Mouse (Mus musculus) heart, embryonic 14.5 days (tissue): ENCODE data around the gene Abt1. TPM values are rescaled to one million over a fixed set of nuclear protein-coding genes. Genes with fewer than 3 reads are reported as not detected.

Source experiments
- ATAC-seq: fragments of 200-750 bp; cut with Nextera tagmentation; 2 replicates; pipeline ENCODE4 v1.8.0; 2017; ENCODE audit warnings: low read depth, moderate TSS enrichment; ENCODE audit not compliant: insufficient number of reproducible peaks, insufficient read depth, low FRiP score
- H3K27ac ChIP-seq, 2 experiments: fragments of 200-500 bp in 1 of 2; fragments of 300-500 bp in 1 of 2; sonication (generic) in 1 of 2; replicated peaks in 1 of 2; 2 replicates each; pipeline ENCODE4 v1.5.1; 2012 to 2014; ENCODE audit warnings: low read depth in 2 of 2, low read length in 2 of 2, control low read depth in 1 of 2, mild to moderate bottlenecking in 1 of 2, mixed read lengths in 1 of 2; ENCODE audit not compliant: control insufficient read depth in 1 of 2, insufficient read depth in 1 of 2
- H3K27me3 ChIP-seq: fragments of 300-500 bp; sonication (generic); 2 replicates; pipeline ENCODE4 v1.6.1; 2014; ENCODE audit warnings: mild to moderate bottlenecking, low read length, control low read depth; ENCODE audit not compliant: control insufficient read depth, insufficient read depth
- H3K36me3 ChIP-seq: fragments of 300-500 bp; sonication (generic); 2 replicates; pipeline ENCODE4 v1.6.1; 2014; ENCODE audit warnings: mild to moderate bottlenecking, control low read depth, low read length, mixed read lengths; ENCODE audit not compliant: control insufficient read depth, insufficient read depth
- H3K4me1 ChIP-seq, 2 experiments: fragments of 200-500 bp in 1 of 2; fragments of 300-500 bp in 1 of 2; sonication (generic) in 1 of 2; 2 replicates each; pipeline ENCODE4 v1.6.1; 2012 to 2014; ENCODE audit warnings: low read length in 2 of 2, control low read depth in 1 of 2, mixed read lengths in 1 of 2; ENCODE audit not compliant: control insufficient read depth in 2 of 2, insufficient read depth in 2 of 2
- H3K4me2 ChIP-seq: fragments of 300-500 bp; sonication (generic); 2 replicates; pipeline ENCODE4 v1.6.1; 2014; ENCODE audit warnings: mild to moderate bottlenecking, low read length
- H3K4me3 ChIP-seq, 2 experiments: fragments of 200-500 bp in 1 of 2; fragments of 300-500 bp in 1 of 2; sonication (generic) in 1 of 2; 2 replicates each; pipeline ENCODE4 v1.5.1; 2012 to 2014; ENCODE audit warnings: low read length in 2 of 2, mild to moderate bottlenecking in 2 of 2, control low read depth in 1 of 2, low read depth in 1 of 2, moderate library complexity in 1 of 2; ENCODE audit not compliant: control insufficient read depth in 1 of 2, insufficient read depth in 1 of 2
- H3K9ac ChIP-seq: fragments of 300-500 bp; sonication (generic); 2 replicates; pipeline ENCODE4 v1.6.1; 2014; ENCODE audit warnings: mild to moderate bottlenecking, low read length
- H3K9me3 ChIP-seq: fragments of 300-500 bp; sonication (generic); 2 replicates; pipeline ENCODE4 v1.6.1; 2016; ENCODE audit warnings: low read length, control low read depth; ENCODE audit not compliant: control insufficient read depth
- whole genome bisulfite sequencing: fragments of 180-500 bp; shearing (Covaris S2); extraction: QIAGEN DNeasy Blood & Tissue Kit; methylation state at CpG from one replicate; pipeline ENCODE4 v1.1.7; 2014; 5-methylcytosine and 5-hydroxymethylcytosine counted together
- polyA plus RNA-seq: library from polyadenylated mRNA; unstranded; fragments of >200 nt; fragmentation: Nextera tagmentation; extraction: Ambion mirVana; gene quantifications from 2 replicates; pipeline ENCODE4 v1.2.1, GENCODE M21; 2014

Gene Abt1
- polyA plus RNA-seq, 1 experiment from 2014 or later: 9.1 TPM

DNA sequence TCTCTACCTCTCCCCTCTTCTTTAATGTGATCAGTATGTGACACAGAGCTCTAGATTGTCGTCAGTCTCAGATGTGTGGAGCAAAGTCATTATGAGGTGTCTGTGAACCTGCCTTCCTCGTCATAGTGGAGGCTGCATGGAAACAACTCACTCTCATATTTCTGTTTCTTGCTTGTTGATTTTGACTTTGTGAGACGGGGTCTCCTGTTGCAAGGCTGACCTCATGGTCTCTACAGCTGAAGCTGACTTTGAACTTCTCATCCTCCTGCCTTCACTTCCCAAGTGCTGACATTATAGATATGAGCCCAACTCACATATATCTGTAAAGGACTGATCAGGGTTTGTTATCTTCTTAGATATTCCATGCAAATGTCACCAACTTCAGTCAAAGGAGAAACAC, 25.1 kb upstream of the Abt1 start:
- H3K36me3 ChIP-seq: no peaks in the 10 kb centered on the region
- H3K4me1 ChIP-seq: peaks cover 0 to 12% of the 10 kb centered on the region in 2 experiments; a peak in 2 of 4 replicates
- WGBS: 39% methylated on average over 3 of the region's 3 CpGs
- peak overlapping the region in 1 of 2 experiments; percentile 64; a peak in 1 of 4 replicates for H3K27ac ChIP-seq
- H3K4me3 ChIP-seq: peak overlapping the region in 1 of 2 experiments; percentile 59; a peak in 2 of 4 replicates
- H3K27me3 ChIP-seq: no peaks in the 10 kb centered on the region
- H3K9ac ChIP-seq: no peak overlapping the region
- H3K4me2 ChIP-seq: peak overlapping the region; percentile 76
- H3K9me3 ChIP-seq: no peaks in the 10 kb centered on the region
- no peak for ATAC-seq

DNA sequence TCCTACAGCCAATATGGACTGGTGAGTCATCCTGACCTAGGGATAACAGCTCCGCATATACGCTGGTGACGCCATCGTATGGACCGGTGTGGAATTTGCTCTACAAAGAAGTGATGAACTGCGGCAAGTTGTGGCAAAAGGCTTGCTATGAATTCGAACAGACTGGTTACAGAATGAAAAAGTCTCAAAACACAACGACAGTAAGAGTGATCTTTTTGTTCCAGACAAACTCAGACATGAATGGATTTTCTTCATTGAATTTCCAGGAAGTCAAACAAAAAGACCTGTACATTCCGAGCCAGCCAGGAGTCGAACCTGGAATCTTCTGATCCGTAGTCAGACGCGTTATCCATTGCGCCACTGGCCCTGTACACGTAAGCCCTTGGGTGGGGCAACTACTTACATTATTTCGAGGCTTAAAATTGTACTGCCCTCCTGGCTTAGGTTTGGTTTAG, 22.9 kb upstream of the Abt1 start:
- no peaks in the 10 kb centered on the region for H3K27me3 ChIP-seq
- peak; percentile 59; the same call in 1 of the 2 replicates for ATAC-seq
- H3K27ac ChIP-seq: peak overlapping the region; percentile 71 to 98
- H3K9me3 ChIP-seq: no peaks in the 10 kb centered on the region
- H3K4me2 ChIP-seq: peak overlapping the region; percentile 88
- no peaks in the 10 kb centered on the region for H3K36me3 ChIP-seq
- peak overlapping the region; percentile 69 for H3K9ac ChIP-seq
- WGBS: 0% methylated on average over 16 of the region's 16 CpGs
- peak overlapping the region; percentile 51 to 76 for H3K4me3 ChIP-seq
- H3K4me1 ChIP-seq: peaks cover 0 to 12% of the 10 kb centered on the region in 2 experiments; a peak in 2 of 4 replicates

- Histone ChIP-seq H3K4me1 (peaks cover 0 to 10% of the 10 kb centered on the region in 2 experiments; a peak in 2 of 4 replicates), H3K27me3 (no peaks in the 10 kb centered on the region), H3K4me3 (peak overlapping the region; percentile 76 to 100), H3K9me3 (no peaks in the 10 kb centered on the region), H3K27ac (peak overlapping the region; percentile 98 to 100), H3K9ac (peak overlapping the region; percentile 92), H3K36me3 (no peaks in the 10 kb centered on the region), H3K4me2 (peak overlapping the region; percentile 88)
- peak; percentile 90 for ATAC-seq
- under 1% methylated on average over 55 of the region's 55 CpGs for WGBS
These were observed 22.1 kb upstream of the Abt1 start for GRCm38 (mm10) chr13:23445561-23446320.

DNA sequence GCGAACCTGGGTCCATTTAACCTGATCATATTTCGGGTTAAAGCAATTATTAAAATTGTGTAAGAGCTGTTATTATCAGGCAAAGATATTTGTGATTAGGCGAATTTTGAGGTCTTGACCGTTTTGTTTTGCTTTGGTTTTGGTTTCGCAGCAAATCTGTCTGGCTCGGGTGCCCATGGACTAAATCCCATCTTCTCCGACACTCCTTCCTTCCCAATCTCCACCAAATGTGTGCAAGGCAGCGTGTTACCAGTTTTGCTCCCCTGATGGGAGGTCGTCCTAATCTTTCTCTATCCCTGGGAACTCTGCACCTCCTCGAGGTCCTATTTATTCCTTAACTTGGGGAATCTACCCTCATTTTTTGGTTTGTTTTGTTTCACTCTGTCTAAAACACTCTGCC, 21.5 kb upstream of the Abt1 start:
- WGBS: 4% methylated on average over 10 of the region's 10 CpGs
- no peaks in the 10 kb centered on the region for H3K36me3 ChIP-seq
- peak overlapping the region; percentile 98 to 100 for H3K27ac ChIP-seq
- peak overlapping the region; percentile 92 for H3K9ac ChIP-seq
- no peaks in the 10 kb centered on the region for H3K9me3 ChIP-seq
- H3K4me2 ChIP-seq: peak overlapping the region; percentile 88
- peak overlapping the region; percentile 76 to 100 for H3K4me3 ChIP-seq
- H3K27me3 ChIP-seq: no peaks in the 10 kb centered on the region
- ATAC-seq: no peak
- peaks cover 0 to 9% of the 10 kb centered on the region in 2 experiments; a peak in 1 of 4 replicates for H3K4me1 ChIP-seq

GRCm38 (mm10) chr13:23444451-23444850, 20.8 kb upstream of the Abt1 start:
- 0 out of 4 replicates have a peak overlapping the region, but pooled peaks of 1 of the 2 experiments have one; percentile 76 for H3K4me3 ChIP-seq
- no peaks in the 10 kb centered on the region for H3K9me3 ChIP-seq
- ATAC-seq: no peak
- no peaks in the 10 kb centered on the region for H3K36me3 ChIP-seq
- H3K27me3 ChIP-seq: no peaks in the 10 kb centered on the region
- 69% methylated on average over 5 of the region's 5 CpGs for WGBS
- peaks cover 0 to 9% of the 10 kb centered on the region in 2 experiments; a peak in 1 of 4 replicates for H3K4me1 ChIP-seq
- H3K9ac ChIP-seq: peak overlapping the region; percentile 92; the same call in 1 of the 2 replicates
- peak overlapping the region; percentile 88 for H3K4me2 ChIP-seq
- H3K27ac ChIP-seq: no peak overlapping the region

- Histone ChIP-seq H3K4me3 (no peak overlapping the region), H3K9ac (no peak overlapping the region), H3K9me3 (no peaks in the 10 kb centered on the region), H3K36me3 (no peaks in the 10 kb centered on the region), H3K27ac (no peak overlapping the region), H3K4me2 (no peak overlapping the region), H3K27me3 (no peaks in the 10 kb centered on the region), H3K4me1 (peaks cover 0 to 13% of the 10 kb centered on the region in 2 experiments; a peak in 3 of 4 replicates)
- no peak for ATAC-seq
- WGBS: 63% methylated on average over 10 of the region's 10 CpGs
These were observed 16.2 kb upstream of the Abt1 start for GRCm38 (mm10) chr13:23439901-23440300.

DNA sequence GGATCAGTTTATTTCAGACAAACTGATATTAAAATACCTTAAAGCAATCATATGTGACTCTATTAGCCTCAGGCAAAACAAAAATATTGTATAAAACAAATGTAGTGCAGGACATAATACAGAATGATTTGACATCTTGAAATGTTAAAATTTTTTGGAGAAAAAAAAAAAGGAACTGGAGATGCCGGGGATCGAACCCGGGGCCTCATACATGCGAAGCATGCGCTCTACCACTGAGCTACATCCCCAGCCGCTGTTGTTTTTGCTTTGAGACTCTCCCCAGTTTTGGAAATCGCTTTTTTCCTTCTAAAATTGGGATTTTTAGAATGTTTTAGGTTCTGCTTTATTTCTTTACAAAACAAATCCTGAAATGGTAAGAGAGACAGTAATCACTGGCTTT, 14.9 kb upstream of the Abt1 start:
- H3K9ac ChIP-seq: peak overlapping the region; percentile 64
- peak overlapping the region in 1 of 2 experiments; percentile 36; a peak in 2 of 4 replicates for H3K27ac ChIP-seq
- peak overlapping the region; percentile 75 for H3K4me2 ChIP-seq
- WGBS: 1% methylated on average over 7 of the region's 7 CpGs
- H3K4me3 ChIP-seq: peak overlapping the region; percentile 37 to 69; a peak in 3 of 4 replicates
- no peak for ATAC-seq
- peaks cover 2 to 4% of the 10 kb centered on the region in 2 experiments; a peak in 3 of 4 replicates for H3K4me1 ChIP-seq
- no peaks in the 10 kb centered on the region for H3K27me3 ChIP-seq
- H3K36me3 ChIP-seq: no peaks in the 10 kb centered on the region
- no peaks in the 10 kb centered on the region for H3K9me3 ChIP-seq
